Mouse (Mus musculus) 416B (cell line): ENCODE data around the gene Ficd.
A peak's percentile ranks its signal among the peaks of the same experiment; 100 is the strongest.

Experiments
- DNase-seq: peaks from one replicate; pipeline ENCODE4 v3.0.0; 2011; ENCODE audit warnings: low read depth

Gene Ficd

GRCm38 (mm10) chr5:113735345-113736112, at the start of gene Ficd:
Ficd (plus strand) TSS chr5:113735803.
- peak; percentile 97 for DNase-seq

- DNase-seq = no peak
These were observed 48.1 kb upstream of the Ficd start for GRCm38 (mm10) chr5:113687514-113687913.

GRCm38 (mm10) chr5:113690069-113690548, 45.5 kb upstream of the Ficd start:
- no peak for DNase-seq

- no peak for DNase-seq
These were observed 44.7 kb upstream of the Ficd start for GRCm38 (mm10) chr5:113690866-113691265.

- DNase-seq = no peak
These were observed 42.3 kb upstream of the Ficd start for GRCm38 (mm10) chr5:113693196-113693755.

GRCm38 (mm10) chr5:113694000-113694399, 41.6 kb upstream of the Ficd start:
- no peak for DNase-seq

- DNase-seq = no peak
These were observed 41.2 kb upstream of the Ficd start for GRCm38 (mm10) chr5:113694415-113694814.

GRCm38 (mm10) chr5:113700388-113701023, 35.1 kb upstream of the Ficd start:
- DNase-seq = no peak

GRCm38 (mm10) chr5:113703803-113704585, 31.6 kb upstream of the Ficd start:
- DNase-seq = no peak

- DNase-seq = no peak
These were observed 22.7 kb upstream of the Ficd start for GRCm38 (mm10) chr5:113712861-113713260.

- peak; percentile 49 for DNase-seq
These were observed 18.8 kb upstream of the Ficd start for GRCm38 (mm10) chr5:113716581-113717388.

GRCm38 (mm10) chr5:113719221-113719661, 16.4 kb upstream of the Ficd start:
- DNase-seq = no peak

GRCm38 (mm10) chr5:113722224-113723013, 13.2 kb upstream of the Ficd start:
- no peak for DNase-seq

- no peak for DNase-seq
These were observed 11.9 kb upstream of the Ficd start for GRCm38 (mm10) chr5:113723567-113724237.

- DNase-seq = peak; percentile 72
These were observed 11.2 kb upstream of the Ficd start, which contains the start of gene 1700069L16Rik for GRCm38 (mm10) chr5:113724446-113724845. 1700069L16Rik (minus strand) TSS chr5:113724772.

GRCm38 (mm10) chr5:113725417-113725816, 10.2 kb upstream of the Ficd start:
- DNase-seq = no peak

- no peak for DNase-seq
These were observed 9.0 kb upstream of the Ficd start for GRCm38 (mm10) chr5:113726618-113727017.

GRCm38 (mm10) chr5:113727238-113727637, 8.4 kb upstream of the Ficd start:
- DNase-seq = no peak

- no peak for DNase-seq
These were observed 7.6 kb upstream of the Ficd start for GRCm38 (mm10) chr5:113728011-113728410.

GRCm38 (mm10) chr5:113728691-113729090, 6.9 kb upstream of the Ficd start:
- no peak for DNase-seq
